Mouse (Mus musculus) testis, postnatal 10 days (tissue): Measurements from ENCODE around the gene Nog.
A peak's percentile ranks its signal among the peaks of the same experiment; 100 is the strongest.

Source experiments
- DNase-seq: peaks from one replicate; pipeline ENCODE4 v3.0.0; 2021; ENCODE audit warnings: low spot score

The Nog gene

GRCm38 (mm10) chr11:89302056-89302815 is at the start of gene Nog:
Gene Nog, minus strand, starts transcription at chr11:89302332.
- DNase-seq, result peak; percentile 52

- no peak for DNase-seq
Measured at GRCm38 (mm10) chr11:89340238-89340637, 38.1 kb upstream of the Nog start.

- DNase-seq, result no peak
Measured at GRCm38 (mm10) chr11:89339783-89340182, 37.7 kb upstream of the Nog start.

- DNase-seq, result no peak
Measured at GRCm38 (mm10) chr11:89337910-89338309, 35.8 kb upstream of the Nog start.

GRCm38 (mm10) chr11:89327089-89327881 is 25.2 kb upstream of the Nog start:
- no peak for DNase-seq

GRCm38 (mm10) chr11:89321775-89322174 is 19.6 kb upstream of the Nog start:
- DNase-seq, result no peak

GRCm38 (mm10) chr11:89319675-89320074 is 17.5 kb upstream of the Nog start:
- no peak for DNase-seq

GRCm38 (mm10) chr11:89318324-89318723 is 16.2 kb upstream of the Nog start:
- DNase-seq, result no peak

GRCm38 (mm10) chr11:89317757-89318156 is 15.6 kb upstream of the Nog start:
- DNase-seq, result no peak

GRCm38 (mm10) chr11:89314374-89314773 is 12.2 kb upstream of the Nog start:
- no peak for DNase-seq

GRCm38 (mm10) chr11:89312378-89312777 is 10.2 kb upstream of the Nog start:
- DNase-seq, result no peak

- DNase-seq, result no peak
Measured at GRCm38 (mm10) chr11:89310217-89310616, 8.1 kb upstream of the Nog start.

- DNase-seq, result peak; percentile 92
Measured at GRCm38 (mm10) chr11:89303421-89303820, 1.3 kb upstream of the Nog start.

GRCm38 (mm10) chr11:89302816-89303180 is 666 bp upstream of the Nog start:
- DNase-seq, result peak; percentile 73

- peak; percentile 49 for DNase-seq
Measured at GRCm38 (mm10) chr11:89301331-89302055, 639 bp downstream of the Nog start.

- DNase-seq, result no peak
Measured at GRCm38 (mm10) chr11:89299784-89300775, 2.1 kb downstream of the Nog start.

- DNase-seq, result no peak
Measured at GRCm38 (mm10) chr11:89299116-89299783, 2.9 kb downstream of the Nog start.

GRCm38 (mm10) chr11:89298285-89299010 is 3.7 kb downstream of the Nog start:
- peak; percentile 67 for DNase-seq

GRCm38 (mm10) chr11:89297521-89297920 is 4.6 kb downstream of the Nog start:
- DNase-seq, result no peak

GRCm38 (mm10) chr11:89269809-89270361 is 32.2 kb downstream of the Nog start:
- no peak for DNase-seq
